Mouse (Mus musculus) inflammation-experienced regulatory T-cells, adult 6 months (primary cell): ENCODE measurements around the gene Tpst1. TPM values are rescaled to one million over a fixed set of nuclear protein-coding genes. Genes with fewer than 3 reads are reported as not detected.

Source experiments
- polyA plus RNA-seq, 3 experiments: library from polyadenylated mRNA; unstranded; fragments of 100-300 nt; shearing (Covaris generic); gene quantifications; one replicate each; pipeline ENCODE4 v1.2.1; 2017

Tpst1 gene
- polyA plus RNA-seq, 3 experiments from 2014 or later = 1.9 to 2.2 (median 2.0) TPM

Other genes starting within 250 kb of the Tpst1 start
- gene Sumf2, start 226.3 kb upstream of the Tpst1 start, polyA plus RNA-seq = 10 to 100 TPM; 16.5 to 27.1 (median 21.7) TPM
- gene Chchd2, start 185.9 kb upstream of the Tpst1 start, polyA plus RNA-seq = 100 to 1,000 TPM; 317 to 466 (median 338) TPM
- gene Zbed5, start 177.6 kb upstream of the Tpst1 start, polyA plus RNA-seq = 1 to 10 TPM in 2 of 3 experiments, under 1 TPM in 1; 0.60 to 2.3 (median 1.5) TPM
- gene Phkg1, start 174.8 kb upstream of the Tpst1 start, polyA plus RNA-seq = under 1 TPM; 0.23 to 0.52 (median 0.38) TPM
- 1 to 10 TPM in 1 of 3 experiments, not detected in 2; 1.8 TPM for gene Nupr1l, start 164.8 kb upstream of the Tpst1 start, polyA plus RNA-seq
- 1 to 10 TPM; 3.5 to 4.8 (median 4.4) TPM for gene Vkorc1l1, start 131.4 kb upstream of the Tpst1 start, polyA plus RNA-seq
- gene Gusb, start 70.3 kb upstream of the Tpst1 start, polyA plus RNA-seq = 10 to 100 TPM; 42.3 to 50.6 (median 45.0) TPM
- gene Asl, start 44.1 kb upstream of the Tpst1 start, polyA plus RNA-seq = 100 to 1,000 TPM in 2 of 3 experiments, 10 to 100 TPM in 1; 92.0 to 107 (median 100) TPM
- 10 to 100 TPM; 58.3 to 70.9 (median 58.4) TPM for gene Crcp, start 44.0 kb upstream of the Tpst1 start, polyA plus RNA-seq
- 1 to 10 TPM; 2.1 to 3.0 (median 3.0) TPM for gene Kctd7, start 71.5 kb downstream of the Tpst1 start, polyA plus RNA-seq
- gene Rabgef1, start 98.5 kb downstream of the Tpst1 start, polyA plus RNA-seq = 10 to 100 TPM; 31.3 to 40.9 (median 36.7) TPM
- gene Tmem248, start 143.8 kb downstream of the Tpst1 start, polyA plus RNA-seq = 10 to 100 TPM; 11.2 to 13.4 (median 13.2) TPM
- gene Sbds, start 182.2 kb downstream of the Tpst1 start, polyA plus RNA-seq = 100 to 1,000 TPM; 108 to 150 (median 130) TPM
- 10 to 100 TPM; 30.4 to 35.1 (median 33.9) TPM for gene Tyw1, start 182.3 kb downstream of the Tpst1 start, polyA plus RNA-seq